Mouse (Mus musculus): ENCODE results near the gene Efcab11.

DNA sequence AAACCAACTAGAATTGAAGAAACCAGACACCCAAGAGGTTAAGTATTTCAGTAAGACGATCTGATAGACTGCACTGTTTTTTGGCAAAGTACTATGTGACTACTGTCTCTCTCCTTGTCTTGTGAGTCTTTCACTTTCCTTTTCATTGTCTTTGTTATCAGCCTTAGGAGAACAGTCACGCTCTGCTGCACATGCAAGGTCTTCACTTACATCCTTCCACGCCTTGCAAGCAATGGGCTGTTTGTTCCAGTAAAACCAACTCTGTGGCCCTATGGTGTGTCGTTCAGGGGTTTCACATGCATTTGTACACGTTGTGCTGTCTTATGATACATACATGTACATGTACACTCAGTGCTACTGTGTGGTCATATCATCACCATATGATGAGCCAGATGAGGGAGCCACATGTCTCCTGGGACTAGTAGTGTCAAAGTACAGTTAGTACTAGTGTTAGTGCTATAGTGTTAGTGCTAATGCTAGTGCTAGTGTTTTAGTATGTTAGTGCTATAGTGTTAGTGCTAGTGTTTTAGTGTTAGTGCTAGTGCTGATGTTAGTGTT lies 110.5 kb downstream of the Efcab11 start:
- TF ChIP-seq CTCF (IDR thresholded peaks at IDR 0.05 in 2 of 3, conservative IDR thresholded peaks at IDR 0.05 in 1 of 3; ENCODE audit: control insufficient read depth in 1 of 3, insufficient read depth in 1 of 3, low read depth in 2 of 3, low read length in 3 of 3, poor library complexity in 1 of 3, severe bottlenecking in 1 of 3), result no peak
- TF ChIP-seq EP300 (IDR thresholded peaks at IDR 0.05; ENCODE audit: low read depth in 1 of 2, low read length in 2 of 2), result no peak
- TF ChIP-seq MAX (IDR thresholded peaks at IDR 0.05; ENCODE audit: low read length), result no peak
- no peak for TF ChIP-seq KAT2A (conservative IDR thresholded peaks at IDR 0.05; ENCODE audit: low read depth, low read length)
- TF ChIP-seq ETS1 (IDR thresholded peaks at IDR 0.05; ENCODE audit: low read depth, low read length), result 0 out of 2 replicates have a peak, but pooled peaks have one; percentile 23
- no peak for TF ChIP-seq POLR2A (IDR thresholded peaks at IDR 0.05; ENCODE audit: control insufficient read depth in 1 of 2, insufficient read depth in 1 of 2, low read depth in 1 of 2, low read length in 2 of 2, poor library complexity in 1 of 2)
- no peak for TF ChIP-seq BHLHE40 (IDR thresholded peaks at IDR 0.05; ENCODE audit: borderline replicate concordance, low read depth, low read length)
- no peak for TF ChIP-seq MYC (IDR thresholded peaks at IDR 0.05; ENCODE audit: low read depth, low read length)
- no peak for TF ChIP-seq GATA1 (IDR thresholded peaks at IDR 0.05; ENCODE audit: low read depth, low read length)
- no peak for TF ChIP-seq TAL1 (IDR thresholded peaks at IDR 0.05; ENCODE audit: low read length)
- TF ChIP-seq MEF2A (IDR thresholded peaks at IDR 0.05; ENCODE audit: extremely low read depth, insufficient replicate concordance, low read depth, low read length, poor library complexity, severe bottlenecking), result no peak
- no peak for TF ChIP-seq GABPA (IDR thresholded peaks at IDR 0.05; ENCODE audit: low read depth, low read length)
- TF ChIP-seq JUND (IDR thresholded peaks at IDR 0.05; ENCODE audit: low read depth, low read length), result no peak
